Mouse (Mus musculus) layer of hippocampus, adult 9-11 months (tissue): ENCODE results near the gene Myo5c.

ENCODE experiments used
- DNase-seq: peaks from one replicate; pipeline ENCODE4 v3.0.0; 2022

The Myo5c gene

DNA sequence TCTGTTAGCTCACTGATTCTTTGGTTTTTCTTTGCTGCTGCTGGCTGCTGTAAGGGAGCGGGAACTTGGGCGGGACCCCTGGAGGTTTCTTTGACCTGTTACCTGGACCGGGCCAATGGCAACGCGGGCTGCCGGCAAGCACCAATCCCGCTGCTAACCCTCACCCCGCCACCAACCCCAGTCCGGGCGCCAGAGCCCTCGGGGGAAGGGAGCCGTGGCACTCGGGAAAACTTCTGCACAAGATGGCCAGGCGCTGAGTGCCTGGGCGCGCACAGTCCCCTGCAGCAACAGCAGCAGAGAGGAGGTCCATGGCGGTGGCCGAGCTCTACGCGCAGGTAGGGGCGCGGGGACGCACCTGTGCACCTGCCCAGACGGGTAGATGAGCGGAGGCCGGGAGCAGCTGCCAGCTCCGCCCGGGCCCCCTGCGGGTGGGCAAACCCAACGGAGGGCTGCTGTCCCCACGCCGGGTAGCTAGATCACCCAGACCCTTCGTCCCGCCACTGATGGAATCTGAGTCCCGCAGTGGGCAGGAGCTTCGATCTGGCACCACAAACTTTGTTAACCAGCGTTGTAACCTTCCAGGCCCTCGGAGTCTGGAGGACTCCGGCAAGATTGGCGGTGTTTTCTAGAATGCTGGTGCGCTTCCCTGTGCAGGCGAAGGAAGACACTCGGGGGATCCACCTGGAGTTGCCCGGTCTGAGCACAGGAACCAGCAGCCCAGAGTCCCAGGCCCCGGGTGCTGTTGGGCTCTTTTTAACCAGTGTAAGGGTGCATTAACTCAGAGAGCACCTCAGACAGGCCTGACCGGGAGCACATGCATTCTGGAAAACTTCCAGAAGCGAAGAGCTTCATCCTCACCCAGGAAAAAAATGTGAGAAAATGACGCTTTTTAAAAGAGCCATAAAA, at the start of gene Myo5c:
TSS of gene Myo5c (plus strand) at position 180 of the 906 bp plus-strand sequence.
- no peak for DNase-seq

GRCm38 (mm10) chr9:75187646-75188260, 44.1 kb upstream of the Myo5c start:
- DNase-seq = no peak

DNA sequence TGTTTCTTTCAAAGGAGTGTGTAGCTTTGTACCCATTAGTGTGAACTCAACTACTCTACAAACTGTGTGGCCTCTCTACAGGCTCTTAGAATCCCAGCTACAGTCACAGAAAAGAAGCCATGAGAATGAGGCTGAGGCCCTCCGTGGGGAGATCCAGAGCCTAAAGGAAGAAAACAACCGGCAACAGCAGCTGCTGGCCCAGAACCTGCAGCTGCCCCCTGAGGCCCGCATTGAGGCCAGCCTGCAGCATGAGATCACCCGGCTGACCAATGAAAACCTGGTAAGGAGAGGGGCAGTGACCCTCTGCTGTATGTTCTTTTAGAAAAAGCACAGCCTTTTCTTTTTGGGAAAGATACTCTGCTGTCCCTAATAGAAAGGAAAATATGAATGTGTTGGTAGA, 38.0 kb upstream of the Myo5c start:
- no peak for DNase-seq

- peak; percentile 69 for DNase-seq
Measured at GRCm38 (mm10) chr9:75196335-75196734, 35.5 kb upstream of the Myo5c start.

GRCm38 (mm10) chr9:75197297-75197696, 34.5 kb upstream of the Myo5c start:
- peak; percentile 64 for DNase-seq

DNA sequence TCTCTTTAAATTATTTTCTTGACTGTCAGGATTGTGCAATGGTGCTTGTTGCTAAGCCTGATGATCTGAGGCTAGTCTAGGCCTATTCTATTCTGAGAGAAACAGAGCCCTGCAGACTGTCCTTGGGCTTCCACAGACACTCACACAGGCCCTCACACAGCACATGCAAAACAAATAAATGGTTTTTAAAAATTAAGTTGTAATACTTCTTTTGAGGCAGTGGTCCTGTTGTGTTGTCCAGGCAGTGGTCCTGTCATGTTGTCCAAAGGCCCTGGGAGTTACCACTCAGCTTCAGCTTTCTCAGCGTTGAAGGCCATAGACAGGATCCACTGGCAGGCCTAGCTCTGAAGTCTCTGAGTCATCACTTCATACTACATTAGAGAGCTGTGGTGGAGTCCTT, 30.3 kb upstream of the Myo5c start:
- no peak for DNase-seq

DNA sequence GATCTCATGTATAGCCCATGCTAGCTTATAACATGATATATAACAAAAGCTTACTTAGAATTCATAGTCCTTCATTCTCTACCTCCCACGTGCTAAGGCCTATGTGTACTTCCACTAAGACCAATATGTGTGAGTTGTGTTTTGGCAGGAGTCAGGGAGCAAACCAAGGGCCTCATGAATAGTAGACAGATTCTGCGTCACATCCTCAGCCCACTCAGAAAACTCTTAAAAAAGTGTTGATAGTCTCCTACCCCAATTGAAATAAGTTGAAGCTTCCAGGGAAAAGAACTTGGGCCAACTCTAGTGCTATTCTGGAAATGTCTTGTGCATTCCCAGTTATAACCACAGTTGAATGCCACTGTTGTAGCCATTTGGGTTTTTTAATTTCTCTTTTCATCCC, 29.8 kb upstream of the Myo5c start:
- DNase-seq = no peak

- DNase-seq = no peak
Measured at GRCm38 (mm10) chr9:75209246-75209645, 22.6 kb upstream of the Myo5c start.

GRCm38 (mm10) chr9:75210269-75210668, 21.6 kb upstream of the Myo5c start:
- no peak for DNase-seq

- no peak for DNase-seq
Measured at GRCm38 (mm10) chr9:75214743-75215413, 16.9 kb upstream of the Myo5c start.

DNA sequence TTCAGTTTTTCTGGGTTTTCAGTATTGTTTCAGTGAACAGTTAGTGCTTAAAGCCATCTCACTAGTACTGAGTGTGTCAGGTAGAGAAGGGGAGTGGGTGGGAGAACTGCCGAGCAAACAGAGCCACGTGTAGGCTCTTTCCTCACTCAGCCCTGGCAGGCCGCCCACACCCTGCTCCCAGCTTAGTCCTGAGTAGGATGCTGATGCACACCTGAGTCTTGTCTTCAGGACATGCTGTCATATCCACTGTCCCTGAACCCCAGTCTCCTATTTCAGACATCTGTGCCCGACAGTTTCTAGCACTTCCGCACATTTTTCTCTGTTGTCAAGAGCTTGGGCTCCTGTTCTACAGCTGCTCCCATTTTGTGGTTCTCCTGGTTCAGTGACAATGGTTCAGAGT, 11.9 kb upstream of the Myo5c start:
- no peak for DNase-seq

GRCm38 (mm10) chr9:75221420-75222287, 10.2 kb upstream of the Myo5c start:
- DNase-seq = no peak

DNA sequence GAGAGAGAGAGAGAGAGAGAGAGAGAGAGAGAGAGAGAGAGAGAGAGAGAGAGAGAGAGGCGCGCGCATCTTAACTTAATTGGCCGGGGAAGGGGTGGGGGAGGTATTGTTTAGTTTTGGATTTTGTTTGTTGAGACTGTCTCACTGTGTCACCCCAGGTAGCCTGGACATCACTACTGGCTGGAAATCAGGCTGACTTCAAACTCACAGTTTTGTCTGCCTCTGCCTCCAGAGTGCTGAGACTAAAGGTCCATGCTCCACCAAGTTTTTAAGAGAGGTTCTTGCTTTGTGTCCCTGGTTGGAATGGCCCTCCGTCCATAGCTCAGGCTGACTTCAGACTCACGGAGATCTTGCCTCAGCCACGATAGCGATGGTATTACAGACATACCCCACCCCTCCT, 1.0 kb downstream of the Myo5c start:
- DNase-seq = no peak

DNA sequence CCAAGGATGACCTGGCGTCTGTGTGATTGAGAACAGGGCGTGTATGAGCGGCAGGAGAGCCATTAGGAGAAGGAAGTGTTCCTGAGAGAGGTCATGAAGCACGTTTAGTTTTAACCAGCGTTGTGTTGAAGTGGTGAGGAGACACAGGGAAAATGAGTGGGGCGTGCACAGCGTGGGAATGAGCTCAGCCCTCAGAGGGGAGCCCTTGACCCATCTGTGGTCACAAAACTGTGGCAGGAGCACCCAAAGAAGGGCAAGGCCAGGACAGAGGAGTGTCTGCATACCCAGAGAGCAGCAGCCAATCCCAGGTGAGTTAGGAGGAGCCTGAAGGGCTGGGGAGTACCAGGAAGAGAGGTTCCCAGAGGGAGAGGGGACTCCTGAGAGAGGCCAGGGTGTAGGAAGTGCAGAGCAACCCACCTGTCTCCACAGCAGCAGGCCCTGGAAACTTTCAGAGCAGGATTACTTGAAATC, 2.5 kb downstream of the Myo5c start:
- DNase-seq = no peak

GRCm38 (mm10) chr9:75234983-75235627, 3.3 kb downstream of the Myo5c start:
- DNase-seq = no peak

- no peak for DNase-seq
Measured at GRCm38 (mm10) chr9:75235696-75236095, 3.9 kb downstream of the Myo5c start.

- DNase-seq = no peak
Measured at GRCm38 (mm10) chr9:75236416-75237308, 4.8 kb downstream of the Myo5c start.

- no peak for DNase-seq
Measured at GRCm38 (mm10) chr9:75238179-75238578, 6.4 kb downstream of the Myo5c start.

DNA sequence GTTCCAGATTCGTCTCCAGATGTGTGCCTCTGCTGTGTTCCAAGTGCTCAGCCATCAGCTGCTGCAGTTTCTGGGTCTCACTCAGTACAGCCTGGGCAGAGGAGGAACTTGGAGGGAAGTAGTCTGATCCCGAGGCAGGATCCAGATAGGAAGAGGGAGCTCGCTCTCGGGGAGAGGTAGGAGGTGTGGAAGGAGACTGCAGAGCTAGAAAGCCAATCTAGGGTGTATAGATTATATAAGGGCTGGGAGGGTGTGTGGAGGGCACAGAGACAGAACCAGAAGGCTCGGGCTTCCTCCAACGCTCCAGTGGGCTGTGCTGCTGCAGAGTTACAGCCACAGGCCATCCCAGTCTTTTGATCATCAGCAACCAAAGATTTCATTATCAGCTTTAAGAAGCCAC, 11.2 kb downstream of the Myo5c start:
- DNase-seq = no peak

DNA sequence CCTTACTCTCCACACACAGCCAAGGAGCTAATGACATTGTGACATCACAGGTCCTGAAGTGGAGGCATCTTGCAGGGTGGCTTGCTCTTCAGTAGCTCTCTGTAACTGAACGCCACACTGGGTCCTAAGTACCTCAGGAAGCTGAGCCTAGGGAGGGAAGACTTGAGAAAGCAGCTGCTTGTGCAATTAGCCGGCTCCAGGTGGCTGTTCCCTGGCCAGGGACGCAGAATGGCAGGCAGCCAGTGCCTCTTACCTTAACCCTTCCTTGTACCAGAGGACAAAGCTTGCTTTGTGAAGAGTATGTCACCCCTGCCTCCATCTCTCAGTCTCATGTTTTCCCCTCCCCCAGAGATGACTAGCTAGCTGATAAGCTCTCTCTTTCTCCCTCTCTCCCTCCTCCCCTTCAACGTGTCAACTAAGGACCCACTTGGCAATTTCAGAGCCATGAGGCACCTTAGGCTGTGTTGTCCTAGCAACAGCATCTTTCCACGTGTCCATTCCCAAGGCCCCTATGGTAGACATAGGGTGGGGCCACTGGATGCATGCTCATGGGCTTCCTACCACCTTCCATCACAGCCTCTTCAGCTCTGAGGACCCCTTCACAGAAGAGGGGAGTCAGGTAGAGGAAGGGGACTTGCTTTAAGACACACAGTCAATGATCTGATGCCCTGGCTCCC, 12.0 kb downstream of the Myo5c start:
- DNase-seq = peak; percentile 51
